Mouse (Mus musculus): ENCODE data around the gene Tead3. TPM values are rescaled to one million over a fixed set of nuclear protein-coding genes. Genes with fewer than 3 reads are reported as not detected.

Gene Tead3
- polyA plus RNA-seq (2014; fragmentation: Nextera tagmentation; extraction: Ambion mirVana), result 12.0 and 13.3 TPM in 2 replicates

DNA sequence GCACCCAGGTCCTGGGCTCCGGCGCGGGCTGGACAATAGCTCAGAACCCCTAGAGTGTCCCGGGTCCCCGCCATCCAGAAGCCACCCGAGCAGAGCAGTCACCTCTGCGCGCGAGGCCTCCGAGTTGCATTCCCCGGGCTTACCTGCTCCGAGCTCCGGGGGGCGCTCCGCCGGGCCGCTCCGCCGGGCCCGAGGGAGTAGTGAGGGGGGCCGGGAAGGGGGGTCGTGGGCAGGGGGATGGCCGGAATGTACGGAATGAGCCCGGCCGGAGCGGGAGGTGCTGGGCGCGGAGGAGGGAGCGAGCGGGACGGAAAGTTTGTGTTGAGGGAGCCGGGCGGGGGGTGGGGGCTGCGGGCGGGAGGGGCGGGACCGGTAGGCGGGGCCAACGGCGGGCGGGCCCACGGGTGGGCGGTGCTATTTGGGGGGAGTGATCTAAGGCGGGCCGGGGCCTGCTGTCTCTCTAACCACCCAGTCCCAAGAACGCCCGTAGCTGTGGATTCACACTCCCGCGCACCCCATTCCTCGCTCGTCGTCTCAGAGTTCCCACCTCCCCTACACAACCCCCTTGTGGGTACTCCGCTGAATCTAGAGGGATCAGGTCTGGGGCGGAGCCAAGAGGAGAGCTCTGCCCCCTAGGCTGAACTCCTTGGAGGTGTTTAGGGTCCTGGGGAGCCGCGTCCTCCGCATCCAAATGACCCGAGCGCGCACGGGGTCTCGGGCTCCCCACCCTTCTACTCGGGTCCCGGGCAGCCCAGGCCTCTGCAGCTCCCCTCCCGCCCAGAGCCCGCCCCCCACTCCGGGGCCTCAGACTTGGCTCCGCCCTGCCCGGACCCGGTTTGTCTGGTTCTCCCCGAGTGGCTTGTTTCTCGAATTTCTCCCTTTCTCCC is at the start of gene Tead3:
Gene Tead3, minus strand, starts transcription at position 352 of the 887 bp plus-strand sequence.
- Histone ChIP-seq H3K4me2 (ENCODE audit: low read length) (peak within 1 kb of the TSS; percentile 94), H3K27ac (ENCODE audit: low read depth) (peak within 1 kb of the TSS; percentile 99), H3K9ac (ENCODE audit: low read length) (peak within 1 kb of the TSS; percentile 79), H3K4me1 (replicated peaks; ENCODE audit: control insufficient read depth, insufficient read depth, low read length) (peaks cover 43% of the 10 kb centered on the region), H3K36me3 (ENCODE audit: control insufficient read depth, insufficient read depth, low read length) (no peaks in the 10 kb centered on the region), H3K27me3 (replicated peaks; ENCODE audit: control insufficient read depth, insufficient read depth, low read length) (no peaks in the 10 kb centered on the region), H3K9me3 (ENCODE audit: control insufficient read depth, low read length) (no peaks in the 10 kb centered on the region), H3K4me3 (ENCODE audit: low read depth, low read length) (peak within 1 kb of the TSS; percentile 82)
- WGBS, result under 1% methylated on average over 55 of the region's 73 CpGs
- ATAC-seq (replicated peaks; ENCODE audit: low FRiP score, low TSS enrichment, low read depth), result peak; percentile 88
- DNase-seq (ENCODE audit: low spot score), result peak; percentile 96

DNA sequence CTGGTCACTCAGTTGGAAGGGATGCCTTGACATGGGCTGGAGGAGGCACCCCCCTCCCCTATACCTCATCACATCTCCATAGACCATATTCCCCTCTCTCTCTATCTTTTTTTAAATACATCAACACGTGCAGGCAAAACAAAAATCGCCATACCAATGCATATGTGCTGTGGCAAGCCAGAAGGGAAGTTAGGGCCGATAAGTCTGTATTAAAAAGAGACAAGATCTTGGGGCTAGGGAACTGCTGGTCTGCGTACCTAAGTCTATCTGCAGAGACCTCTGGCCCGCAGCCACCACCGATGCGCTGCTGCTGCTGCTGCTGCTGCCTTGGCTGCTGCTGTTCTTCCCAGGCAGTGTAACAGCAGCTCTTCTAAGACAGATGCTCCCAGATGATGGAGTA is 44.4 kb upstream of the Tead3 start:
- Histone ChIP-seq H3K27ac (ENCODE audit: low read depth) (no peak overlapping the region), H3K4me1 (replicated peaks; ENCODE audit: control insufficient read depth, insufficient read depth, low read length) (peaks cover 2% of the 10 kb centered on the region; the same call in 1 of the 2 replicates), H3K9ac (ENCODE audit: low read length) (no peak overlapping the region), H3K9me3 (ENCODE audit: control insufficient read depth, low read length) (no peaks in the 10 kb centered on the region), H3K4me3 (ENCODE audit: low read depth, low read length) (no peak overlapping the region), H3K4me2 (ENCODE audit: low read length) (no peak overlapping the region), H3K36me3 (ENCODE audit: control insufficient read depth, insufficient read depth, low read length) (peaks cover 8% of the 10 kb centered on the region), H3K27me3 (replicated peaks; ENCODE audit: control insufficient read depth, insufficient read depth, low read length) (no peaks in the 10 kb centered on the region)
- no peak for DNase-seq (ENCODE audit: low spot score)
- 83% methylated on average over 7 of the region's 7 CpGs for WGBS
- no peak for ATAC-seq (replicated peaks; ENCODE audit: low FRiP score, low TSS enrichment, low read depth)

DNA sequence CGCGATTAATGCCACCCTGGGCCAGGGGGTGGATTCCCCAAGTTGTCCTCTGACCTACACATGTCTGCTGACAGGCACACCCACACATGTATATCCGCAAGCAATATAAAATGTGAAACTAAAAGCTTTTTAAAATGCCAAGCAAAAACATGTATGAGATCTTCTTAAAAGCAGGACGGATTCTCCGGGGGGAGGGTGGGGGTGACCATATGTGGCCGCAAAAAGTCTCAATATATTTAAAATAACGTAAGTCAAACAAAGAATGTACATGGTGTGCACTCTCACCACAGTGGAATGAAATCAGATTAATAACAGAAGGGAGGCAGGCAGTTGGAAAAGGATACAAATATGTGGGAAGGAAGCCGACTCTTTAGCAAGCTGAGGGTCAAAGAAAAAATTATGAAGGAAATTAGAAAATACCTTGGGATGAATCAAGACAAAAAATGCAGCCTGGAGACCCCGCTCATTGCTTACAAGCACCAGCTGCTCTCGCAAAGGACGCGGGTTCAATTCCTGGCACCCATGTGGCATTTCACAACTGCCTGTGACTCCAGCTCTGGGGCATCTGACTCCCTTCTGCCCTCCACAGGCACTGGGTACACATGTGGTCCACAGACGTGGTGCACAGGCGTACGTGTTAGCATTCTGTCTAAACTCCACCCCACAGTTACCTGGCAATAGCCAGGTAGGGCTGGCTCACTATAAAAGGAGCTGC is 43.6 kb upstream of the Tead3 start:
- 65% methylated on average over 15 of the region's 15 CpGs for WGBS
- H3K4me2 ChIP-seq (ENCODE audit: low read length), result no peak overlapping the region
- peaks cover 2% of the 10 kb centered on the region; the same call in 1 of the 2 replicates for H3K4me1 ChIP-seq (replicated peaks; ENCODE audit: control insufficient read depth, insufficient read depth, low read length)
- ATAC-seq (replicated peaks; ENCODE audit: low FRiP score, low TSS enrichment, low read depth), result no peak
- H3K36me3 ChIP-seq (ENCODE audit: control insufficient read depth, insufficient read depth, low read length), result 0 out of 2 replicates have a peak, but pooled peaks cover 3% of the 10 kb centered on the region
- H3K4me3 ChIP-seq (ENCODE audit: low read depth, low read length), result no peak overlapping the region
- no peaks in the 10 kb centered on the region for H3K27me3 ChIP-seq (replicated peaks; ENCODE audit: control insufficient read depth, insufficient read depth, low read length)
- no peaks in the 10 kb centered on the region for H3K9me3 ChIP-seq (ENCODE audit: control insufficient read depth, low read length)
- H3K9ac ChIP-seq (ENCODE audit: low read length), result no peak overlapping the region
- no peak for DNase-seq (ENCODE audit: low spot score)
- no peak overlapping the region for H3K27ac ChIP-seq (ENCODE audit: low read depth)

DNA sequence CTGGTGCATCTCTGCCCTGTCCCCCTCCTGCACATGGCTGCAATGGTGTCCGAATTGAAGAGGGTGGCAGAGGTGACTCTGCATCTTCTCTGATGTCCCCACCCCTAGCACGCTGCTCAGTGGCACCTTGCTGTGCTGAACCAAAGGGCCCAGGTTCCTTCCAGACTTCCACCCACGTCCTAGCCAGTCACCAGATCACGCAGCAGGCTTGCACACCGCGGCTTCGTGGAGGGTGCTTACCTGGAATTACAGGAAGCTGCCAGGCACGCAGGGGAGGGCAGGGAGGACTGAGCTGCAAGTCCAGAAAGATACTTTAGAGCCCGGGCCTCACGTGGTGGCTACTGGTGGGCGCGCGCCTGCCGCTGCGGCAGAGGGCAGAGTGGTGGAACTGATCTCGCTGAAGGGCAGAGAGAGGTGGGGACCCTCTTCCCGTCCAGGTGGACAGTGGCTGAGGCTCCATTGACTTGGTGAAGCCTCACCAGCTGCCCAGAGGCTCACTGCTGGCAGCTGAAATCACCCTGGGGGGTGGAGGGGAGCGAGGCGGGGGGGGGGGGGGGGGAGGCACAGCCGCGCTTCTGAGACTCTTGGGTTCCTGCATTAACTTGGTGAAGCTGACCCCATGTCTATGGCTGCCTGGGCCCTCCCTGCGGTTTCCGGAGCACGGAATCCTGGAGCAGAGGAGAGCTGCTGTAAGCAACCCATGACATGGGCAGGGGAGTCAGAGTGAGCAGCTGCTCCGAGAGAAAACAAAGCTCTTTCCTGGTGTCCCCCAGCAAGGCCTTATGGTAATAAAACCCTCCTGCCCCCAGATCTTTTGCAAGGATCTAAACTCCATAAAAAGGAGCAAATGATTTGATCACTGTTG is 41.2 kb upstream of the Tead3 start:
- Histone ChIP-seq H3K4me3 (ENCODE audit: low read depth, low read length) (no peak overlapping the region), H3K9ac (ENCODE audit: low read length) (no peak overlapping the region), H3K4me2 (ENCODE audit: low read length) (peak overlapping the region; percentile 20), H3K27me3 (replicated peaks; ENCODE audit: control insufficient read depth, insufficient read depth, low read length) (peaks cover 3% of the 10 kb centered on the region; the same call in 1 of the 2 replicates), H3K4me1 (replicated peaks; ENCODE audit: control insufficient read depth, insufficient read depth, low read length) (peaks cover 2% of the 10 kb centered on the region; the same call in 1 of the 2 replicates), H3K36me3 (ENCODE audit: control insufficient read depth, insufficient read depth, low read length) (no peaks in the 10 kb centered on the region), H3K27ac (ENCODE audit: low read depth) (no peak overlapping the region), H3K9me3 (ENCODE audit: control insufficient read depth, low read length) (no peaks in the 10 kb centered on the region)
- WGBS, result 11% methylated on average over 23 of the region's 25 CpGs
- ATAC-seq (replicated peaks; ENCODE audit: low FRiP score, low TSS enrichment, low read depth), result no peak
- DNase-seq (ENCODE audit: low spot score), result no peak

DNA sequence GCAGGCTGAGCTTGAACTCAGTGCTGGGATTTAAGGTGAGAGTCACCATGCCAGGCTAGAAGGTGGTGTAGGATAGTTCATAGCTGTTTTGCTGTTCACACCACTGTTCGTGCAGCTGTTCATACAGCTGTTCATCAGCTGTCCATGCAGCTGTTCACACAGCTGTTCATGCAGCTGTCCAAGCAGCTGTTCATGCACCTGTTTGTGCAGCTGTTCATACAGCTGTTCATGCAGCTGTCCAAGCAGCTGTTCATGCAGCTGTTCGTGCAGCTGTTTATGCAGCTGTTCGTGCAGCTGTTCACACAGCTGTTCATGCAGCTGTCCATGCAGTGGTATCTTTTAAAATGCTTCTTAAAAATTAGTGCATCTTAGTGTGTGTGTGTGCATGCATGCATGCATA is 37.9 kb upstream of the Tead3 start:
- Histone ChIP-seq H3K9ac (ENCODE audit: low read length) (no peak overlapping the region), H3K27ac (ENCODE audit: low read depth) (no peak overlapping the region), H3K9me3 (ENCODE audit: control insufficient read depth, low read length) (no peaks in the 10 kb centered on the region), H3K4me3 (ENCODE audit: low read depth, low read length) (no peak overlapping the region), H3K27me3 (replicated peaks; ENCODE audit: control insufficient read depth, insufficient read depth, low read length) (peaks cover 12% of the 10 kb centered on the region), H3K4me2 (ENCODE audit: low read length) (no peak overlapping the region), H3K36me3 (ENCODE audit: control insufficient read depth, insufficient read depth, low read length) (no peaks in the 10 kb centered on the region), H3K4me1 (replicated peaks; ENCODE audit: control insufficient read depth, insufficient read depth, low read length) (0 out of 2 replicates have a peak, but pooled peaks cover 2% of the 10 kb centered on the region)
- 79% methylated on average over 3 of the region's 3 CpGs for WGBS
- DNase-seq (ENCODE audit: low spot score) (no peak), ATAC-seq (replicated peaks; ENCODE audit: low FRiP score, low TSS enrichment, low read depth) (no peak)

DNA sequence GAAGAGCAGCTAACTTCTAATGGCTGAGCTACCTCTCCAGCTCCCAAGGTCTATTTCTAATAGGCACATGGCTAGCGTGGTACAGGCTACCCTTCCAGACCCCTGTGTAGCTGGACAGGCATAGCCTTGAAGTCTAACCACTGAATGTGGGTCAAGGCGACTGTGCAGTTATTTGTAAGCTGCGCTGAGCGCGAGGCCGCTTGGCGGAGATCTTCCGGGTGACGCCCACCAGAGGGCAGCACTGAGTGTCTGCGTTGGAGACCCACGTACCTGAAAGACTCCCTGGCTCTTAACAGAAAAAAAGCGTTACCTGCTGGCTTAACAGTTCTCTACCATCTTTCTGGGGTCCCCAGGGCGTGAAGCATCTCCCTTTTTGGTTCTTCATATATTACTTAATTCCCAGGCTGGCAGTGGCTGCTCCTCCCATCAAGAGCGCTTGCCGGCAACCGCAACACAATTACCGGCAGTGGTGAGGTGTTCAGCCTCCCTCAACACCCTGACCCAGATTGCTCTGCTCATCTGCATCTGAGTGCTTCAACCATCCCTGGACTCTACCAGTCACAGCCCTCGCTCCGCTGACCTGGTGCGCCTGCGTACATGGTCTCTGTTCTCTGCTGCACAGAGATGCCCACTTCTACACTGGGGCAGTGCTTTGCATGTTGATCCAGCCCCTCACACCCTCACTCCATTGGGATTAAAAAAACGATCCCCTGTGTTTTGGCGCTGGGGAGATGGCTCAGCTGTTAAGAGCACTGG is 35.7 kb upstream of the Tead3 start:
- Histone ChIP-seq H3K9me3 (ENCODE audit: control insufficient read depth, low read length) (no peaks in the 10 kb centered on the region), H3K27me3 (replicated peaks; ENCODE audit: control insufficient read depth, insufficient read depth, low read length) (peaks cover 12% of the 10 kb centered on the region), H3K36me3 (ENCODE audit: control insufficient read depth, insufficient read depth, low read length) (no peaks in the 10 kb centered on the region), H3K4me3 (ENCODE audit: low read depth, low read length) (no peak overlapping the region), H3K9ac (ENCODE audit: low read length) (no peak overlapping the region), H3K27ac (ENCODE audit: low read depth) (no peak overlapping the region), H3K4me2 (ENCODE audit: low read length) (peak overlapping the region; percentile 27), H3K4me1 (replicated peaks; ENCODE audit: control insufficient read depth, insufficient read depth, low read length) (no peaks in the 10 kb centered on the region)
- DNase-seq (ENCODE audit: low spot score) (peak; percentile 93), ATAC-seq (replicated peaks; ENCODE audit: low FRiP score, low TSS enrichment, low read depth) (peak; percentile 54; the same call in 1 of the 2 replicates)
- WGBS, result 8% methylated on average over 23 of the region's 23 CpGs

DNA sequence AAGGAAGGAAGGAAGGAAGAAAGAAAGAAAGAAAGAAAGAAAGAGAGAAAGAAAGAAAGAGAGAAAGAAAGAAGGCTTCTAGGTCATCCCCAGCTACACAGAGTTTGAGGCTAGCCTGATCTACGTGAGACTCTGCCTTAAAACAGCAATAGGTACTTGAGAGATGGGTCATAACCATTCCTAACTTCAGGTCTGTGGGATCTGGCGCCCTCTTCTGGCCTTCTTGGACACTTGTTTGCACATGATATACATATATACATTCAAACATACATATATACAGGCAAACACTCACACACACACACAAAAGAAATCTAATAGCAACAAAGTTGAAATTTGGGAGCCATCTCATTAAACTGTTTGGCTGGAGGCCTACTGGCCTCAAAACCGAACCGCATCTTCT is 33.7 kb upstream of the Tead3 start:
- WGBS, result 58% methylated on average over 4 of the region's 4 CpGs
- Histone ChIP-seq H3K4me3 (ENCODE audit: low read depth, low read length) (no peak overlapping the region), H3K9me3 (ENCODE audit: control insufficient read depth, low read length) (no peaks in the 10 kb centered on the region), H3K4me1 (replicated peaks; ENCODE audit: control insufficient read depth, insufficient read depth, low read length) (no peaks in the 10 kb centered on the region), H3K9ac (ENCODE audit: low read length) (no peak overlapping the region), H3K27ac (ENCODE audit: low read depth) (no peak overlapping the region), H3K36me3 (ENCODE audit: control insufficient read depth, insufficient read depth, low read length) (no peaks in the 10 kb centered on the region), H3K27me3 (replicated peaks; ENCODE audit: control insufficient read depth, insufficient read depth, low read length) (peaks cover 12% of the 10 kb centered on the region), H3K4me2 (ENCODE audit: low read length) (no peak overlapping the region)
- no peak for ATAC-seq (replicated peaks; ENCODE audit: low FRiP score, low TSS enrichment, low read depth)
- no peak for DNase-seq (ENCODE audit: low spot score)

All from intestine, embryonic 14.5 days (tissue).